Mouse (Mus musculus) embryonic stem cell, embryonic (primary cell): ENCODE results near the gene Angpt4.

Experiments used
- CTCF ChIA-PET, 4 experiments: fragments of 300-600 bp in 2 of 4; fragments of 350-600 bp in 2 of 4; sonication (Branson Sonifier 250); formaldehyde crosslinking; loops; one replicate each; lab custom pipeline; 2022; ENCODE audit warnings: inconsistent platforms in 2 of 4; lab: Charles Lee
- POLR2A ChIA-PET, 4 experiments: fragments of 300-600 bp in 2 of 4; fragments of 350-600 bp in 2 of 4; sonication (Branson Sonifier 250); formaldehyde crosslinking; loops; one replicate each; lab custom pipeline; 2022; ENCODE audit warnings: antibody characterized with exemption in 4 of 4, inconsistent platforms in 1 of 4; lab: Charles Lee

Gene Angpt4

GRCm38 (mm10) chr2:151938780-151939200 is 27.8 kb downstream of the Angpt4 start:
- CTCF ChIA-PET: interaction anchor here in 3 of 4 experiments (0.9 to 1.4 kb wide), 6 partner anchors 8 to 190 kb away, joined by 3 to 9 read pairs (median 4); partner anchors contain the start of gene Slc52a3 (in 1 of the 3)
- POLR2A ChIA-PET: no interaction called here

DNA sequence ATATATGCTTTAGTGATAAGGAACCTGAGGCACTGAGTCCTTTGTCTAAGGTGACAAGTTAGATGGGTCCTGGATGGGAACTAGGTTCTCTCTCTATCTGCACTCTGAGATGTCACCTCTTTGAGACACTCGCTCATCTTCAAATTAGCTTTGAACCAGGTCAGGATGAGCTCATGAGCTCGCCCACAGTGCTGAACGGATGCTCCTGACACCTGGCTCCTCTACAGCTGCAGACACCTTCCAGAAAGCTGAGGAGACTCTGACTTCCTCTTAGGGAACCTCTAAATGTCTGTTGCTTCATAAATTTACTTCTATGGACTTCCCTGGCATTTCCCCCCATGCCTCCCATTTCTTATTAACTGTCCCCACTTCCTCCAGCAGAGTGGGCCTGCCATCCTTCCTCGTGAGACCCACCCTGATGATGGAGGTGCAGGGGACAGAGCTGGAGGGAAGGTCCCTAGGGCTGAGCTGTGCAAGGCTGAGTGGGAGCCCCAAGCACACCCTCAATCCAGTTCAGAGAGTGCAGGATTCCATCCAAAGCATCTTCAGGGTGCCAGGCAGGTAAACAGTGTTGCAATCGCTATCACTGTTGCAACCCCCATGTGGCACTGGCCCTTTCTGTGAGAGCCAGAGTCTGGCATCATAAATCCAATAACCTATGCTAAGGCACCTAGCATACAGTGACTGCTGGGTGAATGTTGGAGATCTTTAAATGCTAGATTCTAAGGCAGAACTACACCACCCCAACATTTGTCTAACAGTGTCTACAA is 28.8 kb downstream of the Angpt4 start:
- CTCF ChIA-PET: interaction anchor here in 3 of 4 experiments (1.2 to 3.3 kb wide), 4 partner anchors 9 to 68 kb away, joined by 4 to 17 read pairs (median 10); no protein-coding TSS in a partner anchor
- POLR2A ChIA-PET: interaction anchor here in 1 of 4 experiments (0.5 kb wide), 1 partner anchor 161 kb away, joined by 3 read pairs; no protein-coding TSS in a partner anchor

DNA sequence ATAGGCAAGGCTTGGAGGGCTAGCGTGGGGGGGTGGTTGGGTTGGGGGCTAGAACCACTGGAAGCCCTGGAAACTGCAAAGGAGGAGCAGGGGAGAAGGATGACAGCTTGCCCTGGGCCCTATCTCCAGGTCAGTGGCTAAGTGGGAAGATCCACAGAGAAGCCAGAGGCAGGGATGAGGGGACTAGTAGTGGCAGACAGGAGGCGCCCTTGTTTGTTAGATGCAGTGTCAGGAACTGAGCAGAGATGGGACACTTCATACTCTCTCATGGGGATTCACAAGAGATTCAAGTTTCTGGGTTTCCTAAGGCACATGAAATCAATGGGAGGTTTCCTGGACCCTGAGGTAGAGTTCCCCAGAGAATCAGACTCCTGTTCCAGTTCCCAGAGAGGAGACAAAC is 30.3 kb downstream of the Angpt4 start:
- ChIA-PET CTCF (interaction anchor here (0.6 to 3.3 kb wide), 15 partner anchors 11 to 430 kb away, joined by 3 to 17 read pairs (median 4); no protein-coding TSS in a partner anchor), POLR2A (interaction anchor here in 1 of 4 experiments (0.8 kb wide), 1 partner anchor 30 kb away, joined by 5 read pairs; no protein-coding TSS in a partner anchor)

GRCm38 (mm10) chr2:151944106-151944505 is 33.1 kb downstream of the Angpt4 start:
- ChIA-PET POLR2A (interaction anchor here in 1 of 4 experiments (0.6 kb wide), 1 partner anchor 16 kb away, joined by 5 read pairs; no protein-coding TSS in a partner anchor), CTCF (no interaction called here)

- ChIA-PET CTCF (interaction anchor here in 3 of 4 experiments (0.6 to 1.1 kb wide), 4 partner anchors 17 to 142 kb away, joined by 3 to 5 read pairs (median 4); no protein-coding TSS in a partner anchor), POLR2A (interaction anchor here in 1 of 4 experiments (0.9 kb wide), 1 partner anchor 147 kb away, joined by 3 read pairs; no protein-coding TSS in a partner anchor)
Measured at GRCm38 (mm10) chr2:151947617-151948016, 36.6 kb downstream of the Angpt4 start.

- CTCF ChIA-PET: interaction anchor here in 2 of 4 experiments (0.6 to 1.1 kb wide), 3 partner anchors 18 to 1029 kb away, joined by 3 read pairs; no protein-coding TSS in a partner anchor
- POLR2A ChIA-PET: interaction anchor here in 1 of 4 experiments (0.9 kb wide), 1 partner anchor 147 kb away, joined by 3 read pairs; no protein-coding TSS in a partner anchor
Measured at GRCm38 (mm10) chr2:151948311-151948710, 37.3 kb downstream of the Angpt4 start.

DNA sequence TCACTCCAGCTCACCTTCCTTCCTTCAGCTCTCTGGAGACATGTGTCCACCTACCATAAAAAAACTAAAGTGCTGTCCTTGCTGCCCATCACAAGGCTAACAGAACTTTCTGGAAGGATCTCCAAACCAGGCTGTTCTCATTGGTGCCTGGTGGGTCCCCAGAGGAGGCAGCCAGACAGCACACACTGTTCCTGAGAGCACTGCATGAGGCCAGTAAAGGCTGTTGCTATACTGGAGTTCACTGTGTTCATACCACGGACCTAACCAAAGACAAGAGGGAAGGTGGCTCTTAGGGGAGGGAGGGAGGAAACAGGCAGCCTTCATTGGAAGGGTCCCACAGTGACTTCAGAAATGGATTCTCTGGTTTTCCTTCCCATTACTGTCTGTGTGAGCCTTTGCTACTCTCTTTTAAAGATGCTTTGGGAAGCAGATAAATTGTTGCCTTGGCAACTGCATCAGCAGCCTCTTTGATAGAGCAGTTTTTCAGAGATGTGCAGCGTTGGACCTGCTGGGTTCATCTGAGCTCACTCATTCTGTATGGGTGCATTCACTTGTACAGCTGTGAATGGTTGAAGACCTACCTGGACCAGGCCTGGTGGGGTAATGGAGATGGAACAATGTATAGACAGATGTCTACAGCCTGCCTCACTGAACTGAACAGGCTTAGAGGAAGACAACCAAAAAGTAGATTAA is 38.2 kb downstream of the Angpt4 start:
- ChIA-PET POLR2A (no interaction called here), CTCF (interaction anchor here in 3 of 4 experiments (0.6 to 1.7 kb wide), 4 partner anchors 19 to 1030 kb away, joined by 3 to 4 read pairs (median 3); no protein-coding TSS in a partner anchor)

DNA sequence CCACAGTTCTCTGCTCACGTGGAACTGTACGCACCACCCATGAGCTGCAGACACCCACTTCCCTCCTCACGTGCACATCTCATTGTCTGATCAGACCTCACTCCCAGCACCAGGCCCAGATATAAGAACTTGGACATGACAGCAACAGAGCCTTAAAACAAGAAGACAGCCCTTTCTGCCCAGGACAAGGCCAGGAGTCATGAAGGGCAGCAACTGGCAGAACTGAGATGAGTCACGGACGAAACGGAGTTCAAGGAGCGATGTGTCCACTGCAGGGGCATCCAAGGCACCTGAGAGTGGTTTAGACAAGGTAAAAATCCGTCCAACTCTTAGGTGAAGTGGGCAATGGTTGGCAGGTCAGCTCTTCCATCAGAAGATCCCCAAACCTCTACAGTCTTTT is 42.7 kb downstream of the Angpt4 start:
- ChIA-PET POLR2A (no interaction called here), CTCF (no interaction called here)

DNA sequence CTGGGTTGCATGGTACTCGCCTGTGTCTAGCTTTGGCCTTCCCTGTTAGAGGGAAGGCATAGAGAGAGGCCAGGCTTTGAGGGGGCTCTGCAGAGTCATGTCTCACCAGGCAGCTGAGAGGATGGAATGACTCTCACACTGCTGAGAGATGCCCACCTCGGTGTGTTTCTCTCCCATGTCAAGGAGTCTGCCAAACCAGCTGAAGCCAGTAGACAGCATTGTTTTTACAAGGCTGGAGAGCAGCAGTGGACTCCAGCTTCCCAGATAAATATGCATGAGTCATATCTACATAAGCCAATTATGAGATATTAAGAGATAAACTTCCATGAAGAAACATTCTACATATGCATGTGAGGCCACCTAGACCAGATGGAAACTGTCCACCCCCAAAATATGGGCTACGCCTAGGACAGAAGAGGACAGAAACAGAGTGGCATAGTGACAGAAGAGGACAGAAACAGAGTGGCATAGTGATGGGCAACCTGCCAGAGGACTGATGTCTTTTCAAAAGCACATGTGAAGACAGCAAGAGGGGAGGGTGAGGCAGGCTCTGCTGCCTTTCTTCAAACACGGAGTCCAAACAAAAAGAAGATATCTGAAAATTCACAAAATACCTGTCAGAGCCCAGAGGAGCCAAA is 45.6 kb downstream of the Angpt4 start:
- POLR2A ChIA-PET: interaction anchor here in 1 of 4 experiments (0.8 kb wide), 1 partner anchor 221 kb away, joined by 3 read pairs; no protein-coding TSS in a partner anchor
- CTCF ChIA-PET: interaction anchor here in 2 of 4 experiments (0.8 to 0.9 kb wide), 2 partner anchors 18 to 26 kb away, joined by 4 read pairs; no protein-coding TSS in a partner anchor

DNA sequence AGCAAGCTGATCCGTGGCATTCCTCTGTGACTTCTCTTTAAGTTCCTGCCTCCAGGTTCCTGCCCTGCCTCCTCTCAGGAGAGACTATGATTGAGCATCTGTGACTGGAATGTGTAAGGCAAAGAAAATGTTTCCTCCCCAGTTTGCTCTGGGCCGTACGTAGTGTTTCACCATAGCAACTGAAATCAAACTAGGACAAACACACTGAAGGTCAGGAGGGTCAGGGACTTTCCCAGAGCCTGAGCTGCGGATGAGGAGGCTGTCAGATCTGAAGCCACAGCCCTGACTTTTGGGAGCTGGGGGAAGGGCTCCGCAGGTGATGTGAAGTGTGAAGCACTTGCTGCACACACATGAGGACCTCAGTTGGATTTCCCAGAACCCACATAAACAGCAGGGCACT is 48.3 kb downstream of the Angpt4 start:
- ChIA-PET POLR2A (interaction anchor here in 3 of 4 experiments (0.7 to 3.9 kb wide), 11 partner anchors 9 to 385 kb away, joined by 3 to 21 read pairs (median 5); partner anchors contain the start of gene Trib3 (in 1 of the 3)), CTCF (interaction anchor here in 3 of 4 experiments (0.6 to 2.0 kb wide), 4 partner anchors 19 to 61 kb away, joined by 3 to 5 read pairs (median 3); no protein-coding TSS in a partner anchor)

DNA sequence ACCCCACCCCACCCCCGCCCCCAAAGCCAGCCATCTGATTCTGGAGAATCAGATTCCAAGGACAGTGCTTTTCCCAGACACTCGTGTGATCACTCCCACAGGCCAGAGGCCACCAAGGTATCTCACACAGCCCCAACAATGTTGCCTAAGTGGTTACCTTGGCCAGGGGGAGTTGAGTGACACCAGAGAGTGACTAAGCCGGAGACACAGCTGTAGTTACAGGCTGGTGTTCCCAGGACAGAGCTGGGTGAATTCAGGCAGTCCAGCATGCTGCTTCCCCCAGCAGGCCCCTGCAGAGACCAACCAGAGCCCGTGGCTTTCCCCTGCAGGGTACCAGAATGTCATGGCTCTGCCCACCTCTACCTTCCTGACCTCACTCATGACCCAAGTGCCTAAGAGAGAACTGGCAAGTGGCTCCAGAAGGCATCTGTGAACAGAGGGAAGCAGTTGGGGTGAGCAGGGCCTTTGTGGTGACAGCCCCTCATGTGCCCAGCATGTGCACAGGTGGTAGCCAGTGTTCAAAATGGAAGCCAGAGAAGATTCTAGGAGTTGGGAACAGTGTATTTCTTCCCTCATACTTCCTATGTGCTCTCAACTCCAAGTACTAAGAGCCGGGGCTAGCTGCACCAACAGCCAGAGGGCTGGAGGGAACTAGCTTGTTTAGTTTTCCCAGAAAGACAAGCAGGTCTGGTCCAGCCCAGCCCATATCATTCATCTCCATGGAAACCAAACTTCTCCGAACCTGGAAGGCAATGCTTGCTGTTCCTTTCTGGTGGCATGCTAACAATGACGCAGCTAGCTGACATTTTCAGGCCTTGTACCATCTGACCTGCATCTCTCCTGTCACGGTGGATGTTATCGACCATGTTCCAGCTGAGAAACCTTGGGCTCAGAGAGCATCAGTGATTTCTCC is 50.5 kb downstream of the Angpt4 start:
- POLR2A ChIA-PET: interaction anchor here in 3 of 4 experiments (0.6 to 3.9 kb wide), 8 partner anchors 9 to 275 kb away, joined by 3 to 21 read pairs (median 3); no protein-coding TSS in a partner anchor
- CTCF ChIA-PET: interaction anchor here in 1 of 4 experiments (1.8 kb wide), 1 partner anchor 31 kb away, joined by 6 read pairs; no protein-coding TSS in a partner anchor

DNA sequence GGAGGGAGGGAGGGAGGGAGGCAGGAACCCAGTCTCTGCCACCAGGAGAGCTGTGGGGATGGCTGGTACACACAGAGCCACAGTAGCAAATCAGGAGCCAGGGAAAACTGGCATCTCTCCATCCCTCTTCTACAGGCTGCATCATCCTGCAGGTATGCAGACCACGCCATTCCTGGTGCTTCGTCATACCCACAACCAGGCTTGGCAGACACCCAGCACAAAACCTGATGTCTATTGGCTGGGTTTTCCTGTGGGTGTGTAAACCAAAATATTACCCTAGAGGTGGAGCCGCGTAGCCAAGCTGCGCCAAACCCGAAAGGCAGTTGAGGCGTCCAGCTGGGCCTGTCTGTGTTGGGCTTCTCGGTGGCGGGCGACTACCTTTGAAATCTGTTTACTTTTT is 51.5 kb downstream of the Angpt4 start:
- POLR2A ChIA-PET: interaction anchor here in 3 of 4 experiments (0.6 to 3.9 kb wide), 3 partner anchors 8 to 52 kb away, joined by 3 to 21 read pairs (median 3); partner anchors contain the start of gene Angpt4 (in 1 of the 3)
- CTCF ChIA-PET: interaction anchor here in 2 of 4 experiments (0.6 to 1.8 kb wide), 2 partner anchors 32 to 1106 kb away, joined by 3 to 6 read pairs; no protein-coding TSS in a partner anchor

DNA sequence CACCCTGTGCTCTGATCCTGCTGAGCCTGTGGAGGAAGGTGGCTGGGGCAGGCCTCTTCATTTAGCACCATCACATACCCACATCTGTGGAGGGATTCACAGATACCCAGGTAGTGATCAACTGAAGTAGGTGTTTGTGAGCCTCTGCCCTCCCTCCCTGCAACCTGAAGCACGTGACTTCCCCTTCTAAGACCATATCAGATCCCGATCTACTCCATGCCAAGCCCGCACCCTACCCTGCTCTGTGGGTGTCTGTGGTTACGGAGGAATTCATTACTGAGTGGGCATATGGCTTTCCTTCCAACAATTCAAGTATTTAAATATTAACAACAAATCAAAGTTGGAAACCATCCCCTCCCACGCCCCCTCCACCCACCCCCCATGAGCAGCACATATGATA is 52.3 kb downstream of the Angpt4 start:
- ChIA-PET CTCF (interaction anchor here in 1 of 4 experiments (1.1 kb wide), 1 partner anchor 84 kb away, joined by 3 read pairs; no protein-coding TSS in a partner anchor), POLR2A (no interaction called here)

DNA sequence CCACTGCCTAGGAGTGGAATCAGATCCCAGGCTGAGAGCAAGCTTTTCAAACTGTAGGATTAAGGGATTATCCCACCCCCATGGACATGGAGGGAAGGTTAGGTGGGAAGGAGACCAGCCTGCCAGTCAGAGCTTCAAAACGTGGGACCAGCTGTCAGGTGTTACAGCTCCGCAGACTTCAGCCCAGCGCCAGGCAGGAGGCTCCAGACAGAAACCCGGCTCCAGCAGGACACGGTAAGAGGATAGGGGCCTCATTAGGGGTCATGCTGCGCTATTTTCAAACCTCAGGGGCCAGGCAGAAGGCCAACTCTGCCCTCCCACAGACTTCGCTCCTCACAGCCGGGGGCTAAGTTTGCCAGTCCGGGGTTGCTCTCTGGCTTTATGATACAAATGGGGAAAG is 53.0 kb downstream of the Angpt4 start:
- CTCF ChIA-PET: interaction anchor here in 1 of 4 experiments (1.1 kb wide), 1 partner anchor 84 kb away, joined by 3 read pairs; no protein-coding TSS in a partner anchor

GRCm38 (mm10) chr2:151967176-151967750 is 56.3 kb downstream of the Angpt4 start:
- ChIA-PET POLR2A (interaction anchor here in 3 of 4 experiments (0.6 to 2.4 kb wide), 12 partner anchors 8 to 377 kb away, joined by 3 to 7 read pairs (median 4); partner anchors contain the start of gene Trib3 (in 1 of the 3)), CTCF (interaction anchor here in 1 of 4 experiments (0.6 kb wide), 1 partner anchor 283 kb away, joined by 7 read pairs; no protein-coding TSS in a partner anchor)

More for the DNA sequence above, 53.0 kb downstream of the Angpt4 start:
- POLR2A ChIA-PET: interaction anchor here in 3 of 4 experiments (0.5 to 2.0 kb wide), 3 partner anchors 28 to 822 kb away, joined by 3 to 4 read pairs (median 3); no protein-coding TSS in a partner anchor

DNA sequence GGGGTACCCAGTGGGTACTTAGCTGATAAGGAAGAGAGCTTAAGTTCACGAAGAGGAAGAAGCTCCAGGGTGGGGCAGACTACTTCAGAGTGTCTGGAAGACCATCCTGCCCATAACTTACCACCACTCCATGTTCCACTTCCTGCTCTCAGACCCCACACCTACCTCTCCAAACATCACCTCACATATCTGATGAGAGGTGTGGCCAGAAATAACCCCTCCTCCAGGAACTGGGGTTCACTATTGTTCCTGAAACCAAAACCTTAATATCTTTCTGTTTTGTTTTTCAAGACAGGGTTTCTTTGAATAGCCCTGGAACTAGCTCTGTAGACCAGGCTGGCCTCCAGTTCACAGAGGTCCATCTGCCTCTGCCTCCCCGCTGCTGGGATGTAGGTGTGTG is 56.8 kb downstream of the Angpt4 start:
- CTCF ChIA-PET: no interaction called here
- POLR2A ChIA-PET: interaction anchor here in 3 of 4 experiments (0.6 to 2.4 kb wide), 12 partner anchors 8 to 377 kb away, joined by 3 to 7 read pairs (median 4); partner anchors contain the start of gene Trib3 (in 1 of the 3)
